Mouse (Mus musculus) granulocyte monocyte progenitor cell, adult 5-6 weeks (primary cell): ENCODE data around the gene Aldh16a1. TPM values are rescaled to one million over a fixed set of nuclear protein-coding genes. Genes with fewer than 3 reads are reported as not detected.
"Not testable (repeated sequence)": the region's sequence is repeated elsewhere in the genome, so short reads cannot be mapped to it uniquely, and the experiment has no call there.

ENCODE experiments used
- ATAC-seq: replicated peaks from 2 replicates; pipeline ENCODE4 v1.8.0; 2016; ENCODE audit warnings: mild to moderate bottlenecking, moderate TSS enrichment, inconsistent platforms; ENCODE audit not compliant: poor library complexity, severe bottlenecking
- total RNA-seq, 2 experiments: library from RNA; stranded (forward) in 1 of 2; stranded (reverse) in 1 of 2; fragments of 200-712, 200-1000 nt in 1 of 2; fragments of >200 nt in 1 of 2; fragmentation: Nextera tagmentation in 1 of 2; gene quantifications; 2 replicates each; pipeline ENCODE4 v1.2.3; 2014 to 2017

Aldh16a1 gene
- total RNA-seq, 2 experiments from 2014 or later = 42.5 to 53.4 TPM

- ATAC-seq = no peak
Measured at GRCm38 (mm10) chr7:45180896-45181477, 26.6 kb upstream of the Aldh16a1 start, which contains the start of gene Pth2. TSS of gene Pth2 (plus strand) at chr7:45180995.

DNA sequence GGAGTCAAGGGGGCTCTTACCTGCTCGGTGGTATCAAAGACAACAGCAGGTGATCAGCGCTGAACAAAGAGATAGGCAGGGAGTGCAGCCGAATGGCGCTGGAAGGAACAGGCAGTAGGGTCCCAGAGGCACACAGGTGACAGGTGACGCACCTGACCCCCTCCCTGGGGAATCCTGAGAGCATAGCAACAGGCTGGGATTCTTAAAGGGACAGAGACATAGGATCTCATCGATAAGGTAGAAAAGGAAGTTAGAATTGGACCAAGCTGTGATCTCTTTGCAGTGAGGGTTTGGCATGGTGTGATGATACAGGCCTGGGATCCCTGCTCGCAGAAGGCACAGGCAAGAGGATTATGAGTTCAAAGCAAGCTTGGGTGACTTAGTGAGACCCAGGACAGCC is 25.1 kb upstream of the Aldh16a1 start, which contains the start of gene Gfy:
TSS of gene Gfy (minus strand) at position 101 of the 400 bp plus-strand sequence.
- ATAC-seq = no peak

DNA sequence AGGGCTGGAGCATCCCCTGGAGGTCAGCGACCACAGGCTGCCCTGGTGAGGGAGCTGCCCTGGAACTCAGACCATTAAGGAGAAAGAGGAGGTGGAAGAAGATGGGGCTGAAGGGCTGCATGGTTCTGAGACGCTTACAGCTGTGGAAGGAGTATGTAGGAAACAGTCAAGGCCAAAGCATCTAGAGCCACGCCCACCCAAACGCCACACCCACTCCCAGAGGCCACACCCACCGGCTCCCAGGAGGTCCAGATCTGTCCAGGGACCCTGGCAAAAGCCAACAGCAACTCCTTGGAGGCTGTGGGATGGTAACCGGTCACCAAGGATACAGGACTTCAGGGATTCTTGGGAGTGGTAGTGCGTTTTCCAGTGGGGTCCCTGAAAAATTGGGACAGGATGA is 24.2 kb upstream of the Aldh16a1 start:
- ATAC-seq = no peak

DNA sequence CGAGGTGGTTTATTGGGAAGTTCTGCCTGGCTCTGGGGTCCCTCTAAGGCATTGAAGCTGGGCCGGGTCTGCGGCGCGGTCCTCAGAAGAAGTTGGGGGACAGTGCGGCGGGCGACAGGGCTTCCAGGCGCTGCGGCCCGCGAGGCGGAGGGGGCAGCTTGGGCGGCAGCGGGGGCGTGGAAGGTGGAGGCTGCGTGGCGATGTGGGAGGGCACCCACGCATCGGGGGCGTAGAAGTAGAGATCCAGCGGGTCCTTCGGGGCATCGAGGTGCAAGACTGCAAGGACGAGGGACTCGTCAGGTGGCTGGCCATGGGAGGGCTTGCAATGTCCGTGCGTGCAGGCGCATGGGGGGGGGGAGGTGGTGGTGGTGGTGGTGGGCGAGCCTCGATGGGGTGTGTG is 22.0 kb upstream of the Aldh16a1 start:
- no peak for ATAC-seq

GRCm38 (mm10) chr7:45175929-45176328 is 21.5 kb upstream of the Aldh16a1 start:
- ATAC-seq = no peak

DNA sequence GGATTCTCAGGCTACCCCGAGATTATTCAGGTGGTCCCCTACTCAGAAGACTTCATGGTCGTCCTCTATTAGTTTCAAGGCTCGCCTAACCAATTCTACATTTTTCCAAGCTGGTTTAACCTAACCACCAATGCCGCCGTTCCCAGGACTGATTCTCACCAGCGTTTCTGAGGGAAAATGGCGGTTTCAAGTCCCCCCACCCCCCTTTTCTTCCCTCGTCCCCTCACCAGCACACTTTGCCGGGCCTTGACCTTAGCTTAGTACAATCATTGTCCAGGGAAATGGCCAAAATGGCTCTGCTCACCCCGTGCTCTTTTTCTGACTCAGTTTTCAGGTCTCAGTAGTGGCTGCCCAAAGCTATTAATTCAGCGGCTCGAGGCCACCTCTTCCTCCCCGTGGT is 21.0 kb upstream of the Aldh16a1 start:
- ATAC-seq = no peak

- ATAC-seq = peak; percentile 21; the same call in 1 of the 2 replicates
Measured at GRCm38 (mm10) chr7:45174567-45175280, 20.3 kb upstream of the Aldh16a1 start.

- not testable (repeated sequence) for ATAC-seq
Measured at GRCm38 (mm10) chr7:45173772-45174171, 19.4 kb upstream of the Aldh16a1 start.

DNA sequence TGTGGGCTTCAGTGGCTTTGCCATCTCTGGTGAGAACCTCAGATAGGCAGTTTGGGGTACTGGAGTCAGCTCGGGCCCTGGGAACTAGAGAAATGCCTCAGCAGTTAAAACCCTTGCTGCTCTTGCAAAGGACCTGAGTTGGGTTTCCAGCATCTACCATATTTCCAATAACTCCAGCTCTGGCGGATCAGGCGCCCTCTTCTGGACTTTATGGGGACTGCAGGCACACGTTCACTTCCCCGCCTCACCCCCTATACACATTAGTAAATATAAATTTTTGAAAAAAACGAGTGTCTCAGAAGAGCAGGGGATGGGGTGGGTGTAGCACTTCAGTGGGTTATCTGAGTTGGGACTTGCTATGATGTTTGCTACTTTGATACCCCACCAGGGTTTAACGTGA is 18.6 kb upstream of the Aldh16a1 start:
- ATAC-seq = 0 out of 2 replicates have a peak, but pooled peaks have one; percentile 15

DNA sequence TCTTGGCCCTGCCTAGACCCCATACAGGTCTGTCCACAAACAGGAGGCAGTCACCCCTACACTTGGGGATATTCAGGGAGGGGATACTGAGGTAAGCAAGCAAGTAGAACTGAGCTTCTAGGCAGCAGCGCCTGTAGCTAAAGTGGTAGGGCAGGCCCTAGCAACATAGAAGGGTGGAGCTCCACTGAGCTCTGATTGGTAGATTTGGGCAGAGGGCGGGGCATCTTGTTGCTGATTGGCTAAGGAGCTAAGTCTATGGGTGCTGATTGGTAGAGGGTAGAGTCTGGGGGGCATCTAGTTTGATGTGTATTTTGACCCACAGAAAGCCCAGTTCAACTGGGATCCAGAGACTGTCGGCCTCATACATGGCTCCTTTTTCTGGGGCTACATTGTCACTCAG is 15.1 kb upstream of the Aldh16a1 start:
- ATAC-seq = no peak

- no peak for ATAC-seq
Measured at GRCm38 (mm10) chr7:45168656-45169055, 14.3 kb upstream of the Aldh16a1 start.

DNA sequence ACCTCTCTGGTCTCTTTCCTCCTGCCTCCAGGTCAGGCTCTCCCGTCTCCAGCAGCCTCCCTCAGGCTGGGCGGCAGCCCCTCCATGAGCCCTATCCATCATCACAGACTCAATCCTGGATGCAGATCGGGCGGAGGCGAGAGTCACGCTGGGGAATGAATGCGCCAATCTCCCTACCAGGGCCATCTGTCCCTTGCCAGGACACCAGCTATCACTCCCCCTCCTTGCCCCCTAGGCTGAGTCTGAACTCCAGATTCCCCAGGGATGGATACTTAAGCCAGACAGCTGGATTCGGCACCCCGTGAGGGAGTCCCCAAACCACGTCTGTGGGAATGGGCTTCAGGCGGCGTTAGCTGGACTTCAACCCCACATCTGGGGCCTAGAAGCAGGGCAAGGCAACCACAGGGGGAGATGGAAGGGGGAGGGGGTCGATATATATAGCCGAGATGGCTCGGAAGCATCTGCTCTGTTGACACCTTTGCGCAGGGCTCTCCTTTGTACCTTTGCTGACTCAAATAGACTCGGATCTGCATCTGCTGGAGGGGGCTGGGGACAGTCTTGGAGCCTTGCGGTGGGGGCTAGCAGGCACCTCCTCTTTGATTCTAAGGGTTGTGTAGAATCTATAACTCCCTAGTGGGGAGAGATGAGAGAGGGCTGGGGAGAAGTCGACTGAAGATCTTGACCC is 13.5 kb upstream of the Aldh16a1 start:
- ATAC-seq = no peak

DNA sequence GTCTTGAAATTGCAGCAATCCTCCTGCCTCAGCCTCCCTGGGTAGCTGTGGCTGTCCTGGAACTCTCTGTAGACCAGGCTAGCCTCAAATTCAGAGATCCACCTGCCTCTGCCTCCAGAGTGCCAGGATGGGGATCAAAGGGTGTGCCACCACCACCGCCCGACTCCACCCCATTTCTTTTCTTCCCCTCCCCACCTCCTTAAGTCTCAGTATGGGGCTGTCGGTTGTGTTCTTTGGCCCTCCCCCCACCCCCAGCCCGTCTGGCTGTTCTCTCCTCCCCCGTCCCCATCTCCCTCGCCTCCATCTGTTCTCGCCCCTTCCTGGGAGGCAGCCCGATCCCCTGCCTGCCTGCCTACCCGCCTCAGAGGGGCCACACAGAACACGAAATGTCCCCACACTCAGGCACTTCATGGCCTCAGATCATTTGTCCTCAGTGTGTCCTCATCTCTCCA is 12.6 kb upstream of the Aldh16a1 start:
- ATAC-seq = no peak

DNA sequence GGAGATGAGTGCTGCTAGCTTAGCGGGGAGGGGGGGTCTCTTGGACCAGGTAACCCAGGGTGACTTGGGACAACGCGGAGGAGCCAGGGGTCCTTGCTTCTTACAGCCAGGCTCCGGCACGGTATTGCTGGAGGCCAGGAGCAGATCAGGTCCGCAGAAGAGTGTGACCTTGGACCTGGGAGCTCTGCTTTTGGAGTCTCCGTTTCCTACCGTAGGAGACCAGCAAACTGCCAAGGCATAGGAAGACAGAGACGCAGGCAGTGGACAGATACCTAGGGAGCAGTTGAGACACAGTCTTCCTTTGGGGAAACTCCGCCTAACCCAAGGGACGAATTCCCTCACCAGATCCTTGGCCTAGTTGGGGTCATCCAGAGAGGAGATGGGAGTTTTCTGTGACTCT is 11.3 kb upstream of the Aldh16a1 start:
- ATAC-seq = no peak

- ATAC-seq = no peak
Measured at GRCm38 (mm10) chr7:45164833-45165232, 10.4 kb upstream of the Aldh16a1 start.

GRCm38 (mm10) chr7:45163735-45164490 is 9.5 kb upstream of the Aldh16a1 start, which contains the start of gene Slc17a7:
TSS of gene Slc17a7 (plus strand) at chr7:45163949.
- peak; percentile 58 for ATAC-seq

DNA sequence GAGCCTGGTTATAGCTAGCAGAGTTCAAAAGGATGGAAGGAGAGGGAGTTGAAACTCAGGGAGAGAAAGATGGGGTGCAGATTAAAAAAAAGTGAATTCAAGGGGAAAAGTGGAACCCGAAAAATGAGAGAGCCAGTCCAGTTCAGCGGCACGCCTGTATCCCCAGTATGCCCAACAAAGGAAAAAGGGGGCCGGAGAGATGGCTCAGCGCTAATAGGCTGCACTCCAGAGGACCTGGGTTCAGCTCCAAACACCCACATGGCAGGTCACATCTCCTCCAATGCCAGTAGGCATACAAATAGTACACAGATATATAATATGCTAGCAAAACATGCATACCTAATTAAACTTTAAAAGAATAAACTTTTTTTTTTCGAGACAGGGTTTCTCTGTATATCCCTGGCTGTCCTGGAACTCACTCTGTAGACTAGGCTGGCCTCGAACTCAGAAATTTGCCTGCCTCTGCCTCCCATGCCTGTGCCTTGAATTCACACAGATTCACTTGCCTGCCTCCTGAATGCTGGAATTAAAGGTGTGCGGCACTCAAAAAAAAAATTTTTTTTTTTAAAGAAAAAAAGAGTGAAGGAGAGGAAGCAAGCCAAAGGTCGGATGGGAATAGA is 8.7 kb upstream of the Aldh16a1 start:
- no peak for ATAC-seq

- ATAC-seq = 0 out of 2 replicates have a peak, but pooled peaks have one; percentile 3
Measured at GRCm38 (mm10) chr7:45162551-45162950, 8.2 kb upstream of the Aldh16a1 start.

GRCm38 (mm10) chr7:45161612-45162473 is 7.5 kb upstream of the Aldh16a1 start:
- ATAC-seq = peak; percentile 78
